Mouse (Mus musculus) brain, adult 2 months (tissue): ENCODE results near the gene Gnptab.

Experiments used
- DNase-seq: peaks from one replicate; pipeline ENCODE4 v3.0.0; 2011; ENCODE audit warnings: low read depth, low spot score

The Gnptab gene

DNA sequence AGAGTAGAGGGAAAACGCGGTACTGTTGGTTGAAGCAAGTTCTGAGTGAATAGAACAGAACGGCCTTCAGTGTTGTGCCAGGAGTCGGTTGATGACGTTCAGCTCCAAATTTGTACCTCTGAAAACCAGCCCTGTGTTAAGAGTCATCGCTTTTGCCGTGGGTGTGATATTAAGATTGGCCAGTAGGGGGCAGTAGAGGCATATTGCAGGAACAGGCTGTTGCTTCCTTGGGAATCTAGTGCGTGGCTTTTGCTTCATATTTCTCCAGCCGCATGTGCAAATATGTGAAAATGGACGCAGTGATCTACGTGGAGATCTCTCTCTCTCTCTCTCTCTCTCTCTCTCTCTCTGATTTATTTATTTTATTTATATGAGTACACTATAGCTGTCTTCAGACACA is 2.2 kb upstream of the Gnptab start:
- DNase-seq, result peak; percentile 97

GRCm38 (mm10) chr10:88377666-88378065 is 1.3 kb upstream of the Gnptab start:
- DNase-seq, result no peak

GRCm38 (mm10) chr10:88380002-88380401 is 1.1 kb downstream of the Gnptab start:
- DNase-seq, result peak; percentile 70

DNA sequence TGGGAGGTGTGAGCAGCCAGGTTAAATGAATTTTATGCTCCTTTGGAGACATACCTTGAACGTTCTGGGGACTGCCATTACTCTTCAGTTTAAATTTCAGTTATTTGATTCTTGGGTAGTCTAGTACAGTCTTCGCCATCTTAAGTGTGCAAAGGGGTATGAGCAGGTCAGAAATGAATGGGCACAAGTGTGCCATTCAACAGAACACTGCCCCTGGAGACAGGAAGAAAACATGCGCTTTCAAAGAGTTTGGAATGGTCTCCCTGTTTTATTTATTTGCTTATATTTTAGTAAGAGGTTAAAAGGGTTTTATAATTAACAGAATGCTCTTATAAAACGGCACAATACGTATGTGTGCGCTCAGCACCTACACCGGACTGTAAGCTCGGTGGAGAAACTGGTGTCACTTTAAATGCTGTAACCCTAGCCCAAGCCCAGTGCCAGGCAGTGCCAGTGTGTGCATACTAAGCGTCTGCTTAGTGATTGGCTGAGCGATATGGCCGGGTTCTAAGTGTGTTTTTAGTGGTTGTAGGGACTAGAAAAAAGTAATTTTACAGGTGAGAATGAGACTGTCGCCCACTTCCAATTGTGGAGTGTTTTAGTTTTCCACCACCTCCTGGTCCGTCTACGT is 1.6 kb downstream of the Gnptab start:
- DNase-seq, result peak; percentile 66

GRCm38 (mm10) chr10:88381286-88381685 is 2.4 kb downstream of the Gnptab start:
- DNase-seq, result no peak

DNA sequence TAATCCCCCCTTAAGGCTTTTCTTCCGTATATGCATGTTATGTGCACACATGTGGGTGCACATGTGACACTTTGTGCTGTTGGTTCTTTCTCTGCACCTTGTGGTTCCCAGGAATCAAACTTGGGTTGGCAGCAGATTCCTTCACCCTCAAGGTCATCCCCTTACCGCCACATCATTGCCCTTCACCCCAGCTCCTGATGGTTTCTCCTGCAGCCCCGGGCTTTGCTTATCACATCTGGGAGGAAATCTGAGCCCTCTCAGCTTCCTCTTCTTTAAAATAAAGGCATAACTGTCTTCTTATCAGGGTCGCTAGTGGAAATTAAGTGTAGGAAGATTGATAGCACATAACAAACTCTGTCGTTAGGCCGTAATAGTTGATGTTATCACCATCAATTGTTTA is 3.1 kb downstream of the Gnptab start:
- DNase-seq, result no peak

GRCm38 (mm10) chr10:88383479-88383878 is 4.5 kb downstream of the Gnptab start:
- DNase-seq, result no peak

DNA sequence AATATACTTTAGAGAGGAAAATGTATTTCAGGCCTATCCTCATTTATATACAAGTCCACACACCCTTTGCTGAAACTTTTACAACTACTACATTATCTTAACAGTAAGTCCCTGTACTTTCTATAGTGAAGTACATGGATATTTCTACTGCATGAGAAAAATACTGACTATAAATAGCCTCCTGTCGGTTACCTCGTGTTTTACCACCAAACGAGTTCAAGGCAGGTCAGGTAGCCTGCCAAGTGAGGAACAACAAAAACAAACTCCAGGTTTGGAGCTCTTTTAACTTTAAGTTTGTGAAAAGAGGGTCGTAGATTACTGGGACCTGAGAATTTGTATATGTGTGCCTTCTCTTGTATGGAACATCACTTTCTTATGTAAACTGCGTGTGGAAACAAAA is 5.1 kb downstream of the Gnptab start:
- no peak for DNase-seq

DNA sequence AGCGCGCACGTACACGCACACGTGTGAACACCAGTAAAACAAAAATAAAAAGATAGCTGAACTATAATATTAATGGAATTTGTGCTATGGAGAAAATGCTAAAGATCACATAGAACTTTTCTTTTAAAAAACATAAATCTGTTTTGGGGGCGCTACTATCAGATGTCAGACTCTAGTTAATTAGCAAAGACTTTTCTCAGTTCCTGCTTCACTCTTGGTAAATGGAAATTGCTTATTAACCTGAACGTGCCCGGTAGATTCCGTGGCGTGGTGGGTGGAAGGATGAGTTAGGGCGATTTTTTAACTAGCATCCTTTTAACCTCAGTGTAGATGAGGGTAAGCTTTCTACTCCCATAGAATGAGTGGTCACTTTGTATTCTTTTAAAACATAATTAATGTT is 6.4 kb downstream of the Gnptab start:
- DNase-seq, result no peak

DNA sequence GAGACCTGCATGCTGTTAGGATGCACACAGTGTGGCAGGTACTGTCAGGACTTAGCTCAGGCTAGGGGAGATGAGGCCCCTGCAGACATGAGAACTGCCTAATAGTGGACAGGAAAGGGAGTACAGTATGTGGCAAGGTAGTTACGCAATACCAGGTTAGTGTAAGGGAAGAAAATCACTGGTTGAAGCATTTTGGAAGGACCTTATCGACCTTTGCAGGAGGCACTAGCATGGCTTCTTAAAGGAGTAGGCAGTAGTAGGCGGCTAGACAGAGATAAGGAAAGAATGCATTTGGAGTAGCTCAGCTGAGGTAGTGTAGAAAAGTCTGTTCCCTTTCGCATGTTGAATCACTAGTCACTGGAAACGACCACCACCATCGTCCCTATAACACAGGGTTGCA is 6.8 kb downstream of the Gnptab start:
- no peak for DNase-seq

- no peak for DNase-seq
Observed at GRCm38 (mm10) chr10:88386251-88386650, 7.3 kb downstream of the Gnptab start.

DNA sequence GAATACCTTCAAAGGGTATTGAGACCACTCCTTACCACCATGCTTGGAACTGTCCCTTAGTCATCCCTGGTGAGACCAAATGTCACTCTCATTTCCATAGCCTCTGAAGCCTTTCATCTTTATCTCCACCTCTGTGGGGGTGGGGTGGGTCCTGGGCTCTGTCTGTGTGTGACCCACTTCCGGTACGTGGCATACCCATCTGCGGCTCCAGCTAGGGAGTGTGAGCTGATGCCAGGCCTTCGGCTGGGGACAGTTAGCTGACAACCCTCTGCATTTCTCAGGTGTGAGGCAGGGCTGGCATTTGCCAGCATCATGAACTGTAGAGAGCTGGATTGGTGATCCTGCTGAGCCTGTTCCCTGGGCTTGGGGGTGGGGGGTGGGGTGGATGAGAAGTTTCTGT is 10.6 kb downstream of the Gnptab start:
- DNase-seq, result no peak

- DNase-seq, result no peak
Observed at GRCm38 (mm10) chr10:88390096-88390790, 11.3 kb downstream of the Gnptab start.

DNA sequence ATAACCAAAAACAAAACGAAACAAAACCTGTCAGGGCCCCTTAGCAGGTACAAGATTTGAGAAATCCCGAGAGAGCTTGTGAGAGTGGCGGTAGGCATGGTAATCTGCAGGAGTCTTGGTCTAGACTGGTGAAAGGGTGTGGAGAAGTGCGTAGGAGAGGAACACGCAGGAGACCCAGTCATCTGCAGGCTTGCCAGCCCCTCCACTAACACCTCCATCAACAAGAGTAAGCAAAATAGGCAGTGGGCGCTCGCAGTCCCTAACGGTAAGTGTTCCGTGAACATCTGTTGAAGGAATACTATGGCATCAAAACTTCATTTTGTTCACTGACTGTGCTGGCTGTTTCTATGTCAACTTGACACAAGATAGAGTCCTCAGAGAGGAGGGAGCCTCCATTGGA is 12.6 kb downstream of the Gnptab start:
- peak; percentile 64 for DNase-seq

DNA sequence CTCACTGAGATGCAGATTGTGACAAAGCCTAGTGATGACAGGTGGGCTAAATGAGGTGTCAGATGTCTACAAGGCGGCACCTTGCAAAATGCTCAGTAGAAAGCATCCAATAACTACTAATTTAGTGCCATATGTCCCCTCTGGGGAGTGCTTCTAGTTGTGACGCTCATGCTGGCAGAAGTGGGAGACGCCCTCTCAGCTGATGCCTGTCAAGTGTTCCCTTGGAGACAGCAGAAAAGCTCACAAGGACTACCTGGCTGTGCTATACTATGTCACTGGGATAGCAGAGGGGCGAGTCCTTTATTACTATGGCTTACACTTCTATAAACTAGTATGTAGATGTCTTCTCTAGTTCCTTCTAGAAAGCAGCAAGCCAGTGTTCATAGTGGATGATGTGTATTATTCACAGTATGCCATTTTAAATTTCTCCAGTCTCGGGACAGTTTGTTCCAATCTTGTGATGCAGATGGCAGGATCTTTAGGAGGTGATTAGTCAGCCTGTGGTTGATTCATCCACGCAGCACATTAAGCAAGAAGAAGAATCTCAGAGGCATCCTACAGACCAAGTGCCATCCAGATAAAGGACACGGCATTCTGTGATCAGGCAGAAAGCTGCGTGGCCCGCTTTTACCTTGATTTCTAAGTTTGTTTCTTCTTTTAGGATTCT is 13.4 kb downstream of the Gnptab start:
- peak; percentile 85 for DNase-seq

DNA sequence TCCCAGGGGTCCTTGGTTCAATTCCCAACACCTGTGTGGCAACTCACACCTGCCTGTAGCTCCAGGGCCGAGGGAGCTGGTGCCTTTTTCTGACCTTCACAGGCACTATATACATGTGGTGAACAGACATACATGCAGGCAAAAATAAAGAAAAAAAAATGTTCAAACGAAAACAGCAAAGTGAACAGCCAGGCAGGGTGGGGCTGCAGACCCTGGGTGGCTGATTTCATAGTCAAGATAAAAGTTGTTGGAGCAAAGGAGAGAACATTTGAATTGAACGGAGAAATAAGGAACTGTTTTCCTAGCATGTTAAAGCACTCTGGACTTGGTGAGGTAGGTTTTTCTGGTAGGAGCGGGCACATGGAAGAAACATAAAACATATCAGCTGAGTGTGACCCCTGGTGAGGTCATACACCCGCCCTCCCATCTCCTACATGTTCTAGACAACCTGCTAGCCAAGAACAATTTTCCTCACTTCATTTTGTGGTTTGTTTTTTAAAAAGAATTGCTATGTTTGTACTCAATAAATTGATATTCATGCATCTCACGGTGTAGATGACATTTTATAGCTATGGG is 19.8 kb downstream of the Gnptab start:
- DNase-seq, result no peak

- no peak for DNase-seq
Observed at GRCm38 (mm10) chr10:88399271-88399670, 20.3 kb downstream of the Gnptab start.

DNA sequence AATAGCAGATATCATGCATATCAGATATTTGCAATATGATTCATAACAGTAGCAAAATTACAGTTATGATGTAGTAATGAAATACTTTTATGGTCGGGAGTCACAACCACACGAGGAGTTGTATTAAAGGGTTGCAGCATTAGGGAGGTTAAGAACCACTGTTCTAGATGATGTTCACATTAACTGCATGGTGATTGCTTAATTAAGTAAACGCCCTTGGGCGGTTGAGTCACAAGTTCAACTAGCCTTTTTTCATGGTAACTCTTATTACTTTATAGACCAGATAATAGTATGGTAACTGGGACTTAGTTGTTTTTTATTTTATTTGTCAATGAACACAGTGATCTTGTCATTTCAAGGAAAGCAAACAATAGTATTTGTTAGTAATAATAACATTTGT is 24.1 kb downstream of the Gnptab start:
- no peak for DNase-seq

GRCm38 (mm10) chr10:88404220-88404619 is 25.3 kb downstream of the Gnptab start:
- DNase-seq, result no peak

DNA sequence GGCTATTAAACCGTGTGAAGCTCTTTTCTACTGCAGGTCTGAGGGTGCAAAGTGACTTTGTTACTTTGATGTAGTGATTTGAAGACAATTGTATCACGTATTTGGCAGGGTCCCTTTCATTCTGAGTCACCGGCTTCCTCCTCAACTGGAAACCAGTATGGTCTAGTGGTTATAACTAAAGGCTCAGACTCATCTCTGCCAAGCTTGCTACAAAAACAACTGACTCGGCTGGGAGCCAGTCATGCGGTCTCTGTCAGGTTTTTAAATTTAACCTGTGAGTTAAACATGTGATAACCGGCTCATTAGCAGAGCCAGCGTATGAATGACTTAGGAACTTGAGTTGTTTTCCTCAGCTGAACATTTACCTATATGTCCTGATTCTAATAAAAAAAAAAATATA is 26.9 kb downstream of the Gnptab start:
- peak; percentile 51 for DNase-seq

DNA sequence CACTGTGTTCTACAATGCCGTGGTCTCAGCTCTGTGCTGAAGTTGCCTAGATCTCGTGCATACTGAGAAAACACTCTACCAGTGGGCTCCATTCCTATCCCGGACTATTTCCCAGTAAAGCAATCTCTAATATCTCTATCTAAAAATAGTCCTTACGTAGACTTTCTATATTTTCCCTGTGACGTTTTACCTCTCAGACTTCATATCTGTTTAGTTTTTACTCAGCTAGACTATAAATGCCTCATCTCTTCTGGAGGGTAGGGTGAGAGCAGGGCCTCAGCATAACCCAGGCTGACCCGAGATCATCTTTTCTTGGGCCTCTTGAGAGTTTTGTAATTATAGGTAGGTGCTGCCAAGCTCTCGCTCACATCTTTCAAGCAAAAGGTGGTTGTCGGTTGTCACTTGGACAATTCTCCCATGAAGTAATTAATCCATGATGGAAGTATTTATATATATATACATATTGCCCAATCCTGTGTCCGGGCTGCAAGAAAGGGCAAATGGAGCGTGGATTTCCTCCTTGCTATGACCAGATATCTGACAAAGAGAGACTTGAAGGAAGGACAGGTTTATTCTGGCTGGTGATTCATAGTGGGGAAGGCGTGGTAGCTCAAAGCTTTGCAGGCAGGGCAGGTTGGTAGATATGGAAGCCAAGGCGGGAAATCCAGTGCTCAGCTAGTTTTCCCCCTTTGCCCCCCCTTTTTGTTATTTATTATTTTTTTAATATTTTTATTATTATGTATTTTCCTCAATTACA is 29.1 kb downstream of the Gnptab start:
- DNase-seq, result no peak

GRCm38 (mm10) chr10:88409751-88410150 is 30.8 kb downstream of the Gnptab start:
- DNase-seq, result no peak
